Mouse (Mus musculus) neutrophil, adult 59 days (primary cell): ENCODE results near the gene Fat4. TPM values are rescaled to one million over a fixed set of nuclear protein-coding genes. Genes with fewer than 3 reads are reported as not detected.

Experiments
- total RNA-seq, 2 experiments: library from RNA; stranded (reverse); gene quantifications; 1 replicate in 1 of 2; 2 replicates in 1 of 2; pipeline ENCODE4 v1.2.4; 2023

Gene Fat4
- under 1 TPM in 1 of 2 experiments, not detected in 1; 0.02 TPM for total RNA-seq

GRCm38 (mm10) chr3:38886890-38887355 lies at the start of gene Fat4:
Fat4 (plus strand) TSS chr3:38886940.

